Mouse (Mus musculus) heart, postnatal 14 days (tissue): ENCODE measurements around the gene Cd3eap. TPM values are rescaled to one million over a fixed set of nuclear protein-coding genes. Genes with fewer than 3 reads are reported as not detected.

ENCODE experiments used
- DNase-seq, 2 experiments: peaks; one replicate each; pipeline ENCODE4 v3.0.0; 2021 to 2022
- intact Hi-C: fragments of 180-260 bp; cut with DNase I; formaldehyde crosslinking; loops from one replicate; pipeline ENCODE4 v1.15.1; 2025
- total RNA-seq, 2 experiments: library from RNA; stranded (reverse); gene quantifications; 2 replicates each; pipeline ENCODE4 v1.2.3; 2021

Cd3eap gene
- total RNA-seq, 2 experiments from 2014 or later, result 6.5 to 9.4 TPM

GRCm38 (mm10) chr7:19365376-19365775, 6.1 kb upstream of the Cd3eap start:
- no peak for DNase-seq
- intact Hi-C loops, result no loop called here

GRCm38 (mm10) chr7:19363881-19364280, 4.6 kb upstream of the Cd3eap start:
- DNase-seq, result peak; percentile 85 to 86
- intact Hi-C loops, result loop anchor here (5.0 kb wide), 1 partner anchor 67 kb away; no protein-coding TSS in a partner anchor

- intact Hi-C loops, result loop anchor here (5.0 kb wide), 1 partner anchor 65 kb away; no protein-coding TSS in a partner anchor
- peak; percentile 25 to 27 for DNase-seq
Observed at GRCm38 (mm10) chr7:19362276-19362675, 3.0 kb upstream of the Cd3eap start.

- intact Hi-C loops, result loop anchor here (5.0 kb wide), 1 partner anchor 64 kb away; no protein-coding TSS in a partner anchor
- DNase-seq, result peak; percentile 87 to 88
Observed at GRCm38 (mm10) chr7:19361720-19362119, 2.4 kb upstream of the Cd3eap start.

GRCm38 (mm10) chr7:19360944-19361343, 1.7 kb upstream of the Cd3eap start:
- intact Hi-C loops, result loop anchor here (5.0 kb wide), 1 partner anchor 64 kb away; no protein-coding TSS in a partner anchor
- peak; percentile 89 to 91 for DNase-seq

- intact Hi-C loops, result loop anchor here (5.0 kb wide), 1 partner anchor 63 kb away; no protein-coding TSS in a partner anchor
- peak; percentile 68 to 75 for DNase-seq
Observed at GRCm38 (mm10) chr7:19359892-19360641, 784 bp upstream of the Cd3eap start.

- no peak for DNase-seq
Observed at GRCm38 (mm10) chr7:19358634-19359033, 649 bp downstream of the Cd3eap start.

GRCm38 (mm10) chr7:19357381-19358375, 1.6 kb downstream of the Cd3eap start:
- no peak for DNase-seq
- intact Hi-C loops, result no loop called here

More at GRCm38 (mm10) chr7:19358634-19359033, 649 bp downstream of the Cd3eap start:
- intact Hi-C loops, result no loop called here

- intact Hi-C loops, result no loop called here
- no peak for DNase-seq
Observed at GRCm38 (mm10) chr7:19356311-19356710, 3.0 kb downstream of the Cd3eap start.

GRCm38 (mm10) chr7:19354991-19355390, 4.3 kb downstream of the Cd3eap start:
- no peak for DNase-seq
- intact Hi-C loops, result no loop called here

- intact Hi-C loops, result no loop called here
- no peak for DNase-seq
Observed at GRCm38 (mm10) chr7:19350221-19350620, 9.1 kb downstream of the Cd3eap start.

GRCm38 (mm10) chr7:19349188-19349915, 9.9 kb downstream of the Cd3eap start:
- intact Hi-C loops, result no loop called here
- no peak for DNase-seq

GRCm38 (mm10) chr7:19344938-19345471, 14.3 kb downstream of the Cd3eap start:
- intact Hi-C loops, result loop anchor here (5.0 kb wide), 1 partner anchor 168 kb away; the partner anchor contains the start of gene Eml2
- peak; percentile 91 to 93 for DNase-seq

- DNase-seq, result peak in 1 of 2 experiments; percentile 28
- intact Hi-C loops, result loop anchor here (5.0 kb wide), 1 partner anchor 167 kb away; the partner anchor contains the start of gene Eml2
Observed at GRCm38 (mm10) chr7:19344237-19344847, 14.9 kb downstream of the Cd3eap start, which contains the start of gene Ercc1. TSS of gene Ercc1 (plus strand) at chr7:19344778.

- peak; percentile 84 to 86 for DNase-seq
- intact Hi-C loops, result loop anchor here (1.0 to 5.0 kb wide), 3 partner anchors 43 to 166 kb away; partner anchors contain the start of gene Eml2
Observed at GRCm38 (mm10) chr7:19343210-19343808, 16.0 kb downstream of the Cd3eap start.

- DNase-seq, result peak; percentile 91 to 94
- intact Hi-C loops, result loop anchor here (1.0 to 5.0 kb wide), 3 partner anchors 42 to 165 kb away; partner anchors contain the start of gene Eml2
Observed at GRCm38 (mm10) chr7:19342481-19343027, 16.7 kb downstream of the Cd3eap start.

- intact Hi-C loops, result loop anchor here (2.0 to 5.0 kb wide), 2 partner anchors 103 to 165 kb away; partner anchors contain the start of gene Eml2
- DNase-seq, result peak; percentile 73 to 76
Observed at GRCm38 (mm10) chr7:19341761-19342409, 17.4 kb downstream of the Cd3eap start.
